Mouse (Mus musculus) MEL (cell line): ENCODE data around the gene Wnt7b. TPM values are rescaled to one million over a fixed set of nuclear protein-coding genes. Genes with fewer than 3 reads are reported as not detected.

Experiments used
- DNase-seq: peaks from one replicate; pipeline ENCODE4 v3.0.0; 2011; ENCODE audit warnings: low read depth, low spot score
- H3K27ac ChIP-seq: 2 replicates; pipeline ENCODE4 v1.5.1; 2012; ENCODE audit warnings: low read depth, mild to moderate bottlenecking, control low read depth, low read length, moderate library complexity; ENCODE audit not compliant: control insufficient read depth
- H3K27me3 ChIP-seq, 2 experiments: fragments of 150-350 bp in 1 of 2; sonication (generic) in 1 of 2; 2 replicates each; pipeline ENCODE4 v1.6.1; 2012; ENCODE audit warnings: low read length in 2 of 2, mild to moderate bottlenecking in 2 of 2, improper control_type of control experiment in 1 of 2, moderate library complexity in 1 of 2; ENCODE audit not compliant: insufficient read depth in 2 of 2, control insufficient read depth in 1 of 2
- H3K36me3 ChIP-seq, 2 experiments: 2 replicates each; pipeline ENCODE4 v1.6.1; 2012 to 2014; ENCODE audit warnings: low read length in 2 of 2, improper control_type of control experiment in 1 of 2, inconsistent platforms in 1 of 2, mild to moderate bottlenecking in 1 of 2; ENCODE audit not compliant: insufficient read depth in 2 of 2, control insufficient read depth in 1 of 2
- H3K4me1 ChIP-seq, 2 experiments: fragments of 150-350 bp in 1 of 2; sonication (generic) in 1 of 2; 2 replicates each; pipeline ENCODE4 v1.6.1; 2012; ENCODE audit warnings: low read length in 2 of 2, improper control_type of control experiment in 1 of 2, mild to moderate bottlenecking in 1 of 2; ENCODE audit not compliant: insufficient read depth in 2 of 2, control insufficient read depth in 1 of 2
- H3K4me3 ChIP-seq, 2 experiments: fragments of 150-350 bp in 1 of 2; sonication (generic) in 1 of 2; 2 replicates each; pipeline ENCODE4 v1.5.1; 2012; ENCODE audit warnings: low read depth in 2 of 2, low read length in 2 of 2, mild to moderate bottlenecking in 2 of 2, moderate library complexity in 2 of 2, control low read depth in 1 of 2, improper control_type of control experiment in 1 of 2; ENCODE audit not compliant: control insufficient read depth in 1 of 2, insufficient read depth in 1 of 2
- H3K79me2 ChIP-seq: 2 replicates; pipeline ENCODE4 v1.6.1; 2012; ENCODE audit warnings: mild to moderate bottlenecking, low read length, moderate library complexity; ENCODE audit not compliant: control insufficient read depth, poor library complexity, insufficient read depth
- H3K9ac ChIP-seq: 2 replicates; pipeline ENCODE4 v1.6.1; 2012; ENCODE audit warnings: low read depth, mild to moderate bottlenecking, control low read depth, low read length, moderate library complexity; ENCODE audit not compliant: control insufficient read depth, poor library complexity, severe bottlenecking
- H3K9me3 ChIP-seq: fragments of 150-350 bp; sonication (generic); replicated peaks from 2 replicates; pipeline ENCODE4 v1.6.1; 2012; ENCODE audit warnings: mild to moderate bottlenecking, low read length, improper control_type of control experiment, moderate library complexity; ENCODE audit not compliant: insufficient read depth
- BHLHE40 ChIP-seq: IDR thresholded peaks from 2 replicates; pipeline ENCODE4 v1.6.1; 2012; ENCODE audit warnings: low read depth, mild to moderate bottlenecking, inconsistent platforms, low read length, improper control_type of control experiment, borderline replicate concordance
- CHD1 ChIP-seq: IDR thresholded peaks from 2 replicates; pipeline ENCODE4 v1.6.1; 2012; ENCODE audit warnings: low read depth, mild to moderate bottlenecking, inconsistent platforms, low read length, improper control_type of control experiment
- CTCF ChIP-seq, 3 experiments: IDR thresholded peaks in 2 of 3; conservative IDR thresholded peaks in 1 of 3; 2 replicates each; pipeline ENCODE4 v1.5.1; 2011 to 2012; ENCODE audit warnings: low read length in 3 of 3, low read depth in 2 of 3, mild to moderate bottlenecking in 2 of 3, improper control_type of control experiment in 1 of 3, inconsistent platforms in 1 of 3, mixed read lengths in 1 of 3, moderate library complexity in 1 of 3; ENCODE audit not compliant: control insufficient read depth in 1 of 3, insufficient read depth in 1 of 3, poor library complexity in 1 of 3, severe bottlenecking in 1 of 3
- E2F4 ChIP-seq: IDR thresholded peaks from 2 replicates; pipeline ENCODE4 v1.6.1; 2011; ENCODE audit warnings: low read depth, low read length, improper control_type of control experiment, borderline replicate concordance
- EP300 ChIP-seq, 2 experiments: IDR thresholded peaks; 2 replicates each; pipeline ENCODE4 v1.6.1; 2011; ENCODE audit warnings: improper control_type of control experiment in 2 of 2, low read length in 2 of 2, low read depth in 1 of 2, mild to moderate bottlenecking in 1 of 2
- ETS1 ChIP-seq: IDR thresholded peaks from 2 replicates; pipeline ENCODE4 v1.6.1; 2012; ENCODE audit warnings: low read depth, mild to moderate bottlenecking, inconsistent platforms, low read length, improper control_type of control experiment, moderate library complexity
- GABPA ChIP-seq: IDR thresholded peaks from 2 replicates; pipeline ENCODE4 v1.6.1; 2012; ENCODE audit warnings: low read depth, mild to moderate bottlenecking, inconsistent platforms, low read length, improper control_type of control experiment, moderate library complexity
- GATA1 ChIP-seq: IDR thresholded peaks from 2 replicates; pipeline ENCODE4 v1.6.1; 2011; ENCODE audit warnings: low read depth, low read length, improper control_type of control experiment
- HCFC1 ChIP-seq: IDR thresholded peaks from 2 replicates; pipeline ENCODE4 v1.6.1; 2012; ENCODE audit warnings: low read depth, mild to moderate bottlenecking, inconsistent platforms, low read length, improper control_type of control experiment, moderate library complexity
- MAFK ChIP-seq: IDR thresholded peaks from 2 replicates; pipeline ENCODE4 v1.6.1; 2011; ENCODE audit warnings: low read depth, mild to moderate bottlenecking, low read length, improper control_type of control experiment, borderline replicate concordance
- MAX ChIP-seq: IDR thresholded peaks from 2 replicates; pipeline ENCODE4 v1.6.1; 2011; ENCODE audit warnings: low read length, improper control_type of control experiment
- MEF2A ChIP-seq: IDR thresholded peaks from 2 replicates; pipeline ENCODE4 v1.6.1; 2014; ENCODE audit warnings: low read depth, mild to moderate bottlenecking, inconsistent platforms, low read length, improper control_type of control experiment; ENCODE audit not compliant: poor library complexity, insufficient replicate concordance, severe bottlenecking; ENCODE audit errors: extremely low read depth
- MXI1 ChIP-seq: IDR thresholded peaks from 2 replicates; pipeline ENCODE4 v1.6.1; 2011; ENCODE audit warnings: mild to moderate bottlenecking, low read depth, low read length, improper control_type of control experiment
- MYB ChIP-seq: IDR thresholded peaks from 2 replicates; pipeline ENCODE4 v1.6.1; 2011; ENCODE audit warnings: mild to moderate bottlenecking, low read depth, low read length, improper control_type of control experiment
- MYC ChIP-seq: IDR thresholded peaks from 2 replicates; pipeline ENCODE4 v1.6.1; 2011; ENCODE audit warnings: low read depth, mild to moderate bottlenecking, low read length, improper control_type of control experiment, moderate library complexity
- NELFE ChIP-seq: IDR thresholded peaks from 2 replicates; pipeline ENCODE4 v1.6.1; 2011; ENCODE audit warnings: low read depth, low read length, improper control_type of control experiment
- NRF1 ChIP-seq: IDR thresholded peaks from 2 replicates; pipeline ENCODE4 v1.6.1; 2014; ENCODE audit warnings: low read depth, mild to moderate bottlenecking, inconsistent platforms, low read length, improper control_type of control experiment, moderate library complexity; ENCODE audit not compliant: poor library complexity, insufficient read depth, severe bottlenecking
- POLR2AphosphoS2 ChIP-seq: IDR thresholded peaks from 2 replicates; pipeline ENCODE4 v1.6.1; 2011; ENCODE audit warnings: low read length, improper control_type of control experiment
- POLR2AphosphoS5 ChIP-seq: IDR thresholded peaks from 2 replicates; pipeline ENCODE4 v1.6.1; 2012; ENCODE audit warnings: low read depth, borderline replicate concordance, mild to moderate bottlenecking, inconsistent platforms, low read length, moderate library complexity, mixed read lengths
- RCOR1 ChIP-seq: IDR thresholded peaks from 2 replicates; pipeline ENCODE4 v1.6.1; 2012; ENCODE audit warnings: low read depth, mild to moderate bottlenecking, inconsistent platforms, low read length, improper control_type of control experiment
- SIN3A ChIP-seq: IDR thresholded peaks from 2 replicates; pipeline ENCODE4 v1.6.1; 2012; ENCODE audit warnings: low read length, improper control_type of control experiment, inconsistent platforms
- SMC3 ChIP-seq: IDR thresholded peaks from 2 replicates; pipeline ENCODE4 v1.6.1; 2011; ENCODE audit warnings: low read depth, low read length, improper control_type of control experiment
- TBP ChIP-seq: IDR thresholded peaks from 2 replicates; pipeline ENCODE4 v1.8.0; 2011; ENCODE audit warnings: low read depth, low read length, improper control_type of control experiment
- UBTF ChIP-seq: IDR thresholded peaks from 2 replicates; pipeline ENCODE4 v1.6.1; 2012; ENCODE audit warnings: low read depth, mild to moderate bottlenecking, inconsistent platforms, low read length, improper control_type of control experiment, moderate library complexity, borderline replicate concordance; ENCODE audit not compliant: insufficient read depth
- USF1 ChIP-seq: IDR thresholded peaks from 2 replicates; pipeline ENCODE4 v1.6.1; 2014; ENCODE audit warnings: low read depth, mild to moderate bottlenecking, inconsistent platforms, low read length, improper control_type of control experiment, moderate library complexity
- ZC3H11A ChIP-seq: IDR thresholded peaks from 2 replicates; pipeline ENCODE4 v1.6.1; 2012; ENCODE audit warnings: low read depth, mild to moderate bottlenecking, inconsistent platforms, low read length, improper control_type of control experiment
- ZKSCAN1 ChIP-seq: IDR thresholded peaks from 2 replicates; pipeline ENCODE4 v1.6.1; 2012; ENCODE audit warnings: low read depth, mild to moderate bottlenecking, inconsistent platforms, low read length, improper control_type of control experiment, moderate library complexity
- polyA plus RNA-seq, 2 experiments: library from polyadenylated mRNA; stranded (reverse) in 1 of 2; unstranded in 1 of 2; fragments of >175 nt in 1 of 2; fragments of >200 nt in 1 of 2; gene quantifications; 2 replicates each; pipeline versions ENCODE4 v1.2.1 to v1.2.4; 2012; ENCODE audit warnings: low replicate concordance in 2 of 2, low read depth in 1 of 2; ENCODE audit not compliant: insufficient read length in 2 of 2, insufficient read depth in 1 of 2, missing spikeins in 1 of 2
- total RNA-seq: library from RNA; depleted of rRNA; stranded (reverse); fragments of 300-350 nt; gene quantifications from 2 replicates; pipeline ENCODE4 v1.2.3, GENCODE M21; 2012

The Wnt7b gene
- total and polyA plus RNA-seq, 3 experiments: not detected

DNA sequence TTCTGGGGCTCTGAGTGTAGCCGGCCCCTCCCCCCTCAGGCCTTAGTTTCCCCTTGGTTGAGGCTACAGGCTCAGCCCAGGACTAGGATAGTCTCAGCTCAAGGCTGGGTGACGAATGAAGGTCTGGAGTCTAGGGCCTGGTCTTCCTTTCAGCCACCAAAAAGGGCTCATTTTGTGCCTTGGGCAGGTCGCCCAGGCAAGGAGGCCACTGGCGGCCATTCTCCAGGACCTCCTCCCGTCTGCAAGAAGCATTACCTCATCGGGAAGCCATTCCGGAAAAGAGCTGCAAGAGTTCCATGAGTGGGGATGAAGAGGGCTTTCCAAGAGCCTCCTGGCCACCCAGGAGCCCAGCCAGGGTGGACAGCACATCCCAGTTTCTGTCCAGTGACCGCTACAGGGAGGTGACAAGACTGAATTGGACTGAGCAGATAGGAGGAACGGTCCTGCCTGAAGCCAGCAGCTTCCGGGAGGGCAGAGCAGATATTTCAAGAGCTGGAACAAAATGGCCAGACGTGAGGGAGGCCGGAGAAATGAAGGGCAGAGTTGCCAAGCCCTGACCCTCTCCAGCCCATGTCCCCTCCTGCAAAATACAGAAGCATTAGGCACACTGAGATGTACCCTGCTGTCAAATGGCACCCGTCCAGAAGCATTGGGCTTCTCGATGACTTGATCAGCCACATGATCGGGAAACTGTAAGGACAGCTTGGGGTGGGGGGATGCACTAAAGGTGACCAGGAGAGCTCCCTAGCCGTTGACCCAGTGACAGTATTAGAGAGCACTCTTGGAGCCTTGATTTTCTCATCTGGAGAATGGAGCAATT, 29.6 kb upstream of the Wnt7b start:
- Histone ChIP-seq H3K27ac (no peak overlapping the region), H3K4me1 (peaks cover 0 to 4% of the 10 kb centered on the region in 2 experiments; a peak in 1 of 4 replicates), H3K9ac (no peak overlapping the region), H3K79me2 (no peaks in the 10 kb centered on the region), H3K27me3 (no peaks in the 10 kb centered on the region), H3K9me3 (no peaks in the 10 kb centered on the region), H3K4me3 (no peak overlapping the region), H3K36me3 (no peaks in the 10 kb centered on the region)
- TF ChIP-seq MYC: no peak
- no peak for TF ChIP-seq MAFK
- TF ChIP-seq SMC3: no peak
- no peak for TF ChIP-seq ZKSCAN1
- no peak for TF ChIP-seq CHD1
- no peak for TF ChIP-seq POLR2AphosphoS2
- TF ChIP-seq E2F4: no peak
- TF ChIP-seq BHLHE40: no peak
- TF ChIP-seq GATA1: no peak
- no peak for TF ChIP-seq MAX
- TF ChIP-seq RCOR1: no peak
- no peak for TF ChIP-seq EP300 (IDR thresholded peaks at IDR 0.05; ENCODE audit: low read depth in 1 of 2, low read length in 2 of 2)
- no peak for TF ChIP-seq ETS1
- no peak for TF ChIP-seq GABPA
- no peak for TF ChIP-seq SIN3A
- no peak for TF ChIP-seq NRF1
- TF ChIP-seq TBP: no peak
- no peak for TF ChIP-seq MEF2A
- no peak for TF ChIP-seq USF1
- no peak for DNase-seq

DNA sequence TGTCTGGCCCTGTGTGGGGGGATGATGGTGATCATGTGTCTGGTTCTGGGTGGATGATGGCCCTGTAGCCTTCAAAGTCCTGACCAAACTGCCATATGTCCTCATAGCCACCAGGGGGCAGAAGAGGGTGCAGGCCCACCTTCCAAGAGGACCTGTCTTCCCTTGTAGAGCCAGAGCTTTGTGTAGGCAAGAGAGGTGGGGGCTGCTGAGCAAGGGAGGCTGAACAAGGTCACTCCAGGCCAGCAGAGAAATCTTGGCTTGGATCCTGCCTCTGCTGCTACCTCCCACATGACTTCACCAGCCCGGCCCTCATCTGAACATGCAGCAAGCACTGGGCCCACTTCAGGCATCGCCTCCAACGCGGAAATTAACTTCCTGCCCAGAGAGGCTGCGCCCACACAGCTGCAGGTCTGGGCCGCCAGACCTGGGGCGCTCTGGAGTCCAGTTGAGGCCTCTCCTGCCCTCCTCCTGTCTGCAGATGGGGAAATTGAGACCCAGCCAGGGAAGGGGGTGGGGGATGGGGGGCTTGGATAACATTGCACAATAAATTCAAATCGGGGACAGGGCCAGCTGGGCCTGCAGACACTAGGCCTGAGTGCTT, 28.4 kb upstream of the Wnt7b start:
- DNase-seq: peak; percentile 79
- Histone ChIP-seq H3K9ac (no peak overlapping the region), H3K4me1 (peaks cover 0 to 3% of the 10 kb centered on the region in 2 experiments; a peak in 1 of 4 replicates), H3K27ac (no peak overlapping the region), H3K79me2 (no peaks in the 10 kb centered on the region), H3K27me3 (no peaks in the 10 kb centered on the region), H3K36me3 (no peaks in the 10 kb centered on the region), H3K9me3 (no peaks in the 10 kb centered on the region), H3K4me3 (no peak overlapping the region)
- TF ChIP-seq MXI1: no peak
- TF ChIP-seq NELFE: no peak
- TF ChIP-seq POLR2AphosphoS5: no peak
- TF ChIP-seq MAX: no peak
- TF ChIP-seq HCFC1: no peak
- no peak for TF ChIP-seq MEF2A
- no peak for TF ChIP-seq RCOR1
- peak; percentile 92 to 94 (median 93) for TF ChIP-seq CTCF (IDR thresholded peaks at IDR 0.05 in 2 of 3, conservative IDR thresholded peaks at IDR 0.05 in 1 of 3; ENCODE audit: control insufficient read depth in 1 of 3, insufficient read depth in 1 of 3, low read depth in 2 of 3, low read length in 3 of 3, poor library complexity in 1 of 3, severe bottlenecking in 1 of 3)
- no peak for TF ChIP-seq USF1
- TF ChIP-seq NRF1: no peak
- no peak for TF ChIP-seq UBTF
- TF ChIP-seq MYB: no peak
- TF ChIP-seq POLR2AphosphoS2: no peak
- no peak for TF ChIP-seq CHD1
- TF ChIP-seq MYC: no peak
- no peak for TF ChIP-seq MAFK
- TF ChIP-seq TBP: no peak
- peak; percentile 87 for TF ChIP-seq ZC3H11A
- TF ChIP-seq BHLHE40: no peak
- TF ChIP-seq SMC3: peak; percentile 97
- TF ChIP-seq GABPA: no peak
